Comparison of ENCODE assay signal across 17 mouse cellular contexts in the genomic region with DNA sequence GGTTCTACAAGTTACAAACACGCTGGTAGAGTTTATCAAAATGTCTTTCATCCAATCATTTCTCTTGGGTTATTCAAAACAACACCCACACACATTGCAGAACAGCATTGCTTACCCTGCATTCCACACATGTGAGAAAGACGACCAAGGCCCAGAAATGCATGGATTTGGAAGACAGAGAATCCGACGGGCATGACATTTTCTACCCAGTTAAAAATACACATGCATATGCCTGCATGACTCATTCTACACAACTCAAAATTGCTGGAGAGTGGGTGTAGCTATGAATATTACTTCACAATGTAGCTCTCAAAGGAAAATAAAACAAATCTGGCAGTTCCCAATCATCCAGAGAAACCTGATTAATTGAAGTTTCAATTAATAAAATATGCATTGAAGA. TPM values are rescaled to one million over a fixed set of nuclear protein-coding genes. Genes with fewer than 3 reads are reported as not detected.
A peak's percentile ranks its signal among the peaks of the same experiment; 100 is the strongest.
DNase-seq lines count a peak whose midpoint lies in the region.
"Had no signal": no experiment of that assay in that cellular context is flagged by ENCODE, and none has a peak within 500 bp of the region (broad histone marks: within the 10 kb centered on the region; RNA-seq: fewer than 3 reads in every experiment).

No protein-coding gene starts in this region.

- DNase-seq in right cerebral cortex, adult 18-20 months = peak; percentile 70
- no peak for DNase-seq in right cerebral cortex, postnatal 14 days
- DNase-seq in layer of hippocampus, adult 9-10 months (ENCODE audit: low spot score) = peak; percentile 31
- peak; percentile 45 to 70 for DNase-seq in left cerebral cortex, postnatal 14 days (ENCODE audit: low spot score in 2 of 2)
- no peak for DNase-seq in heart, postnatal 36 days
- no peak for DNase-seq in thymus, postnatal 25 days
- no peak for DNase-seq in retina, embryonic 14.5 days (ENCODE audit: low spot score)
- DNase-seq: adrenal gland, postnatal 25 days; cerebellum, adult 8-10 months; gastrocnemius, postnatal 36 days; heart, postnatal 14 days; lung, embryonic 14.5 days; retina, postnatal 1 day; thymus, postnatal 4 days had no signal

- intact Hi-C loops in left cerebral cortex, postnatal 14 days (cut with DNase I) = no loop called here
- intact Hi-C loops in heart, postnatal 36 days (cut with DNase I) = no loop called here

RNA-seq across cellular contexts. Expression of a gene that starts 41.0 kb away (rescaled TPM):
- total RNA-seq in left cerebral cortex, postnatal 14 days (2021) = 10 to 100 TPM; 74.2 to 78.8 TPM
- total RNA-seq in heart, postnatal 36 days (2021) = not detected
- total RNA-seq: common myeloid progenitor, adult 5-6 weeks; heart, postnatal 14 days; megakaryocyte progenitor cell, adult 5-6 weeks; neutrophil, adult 5-6 weeks had no signal

Comparison
In these comparisons a context has a peak if more than half of its experiments do, and no peak if none do; other contexts are left out.
1. DNase-seq: peak in right cerebral cortex, adult 18-20 months (single experiment), layer of hippocampus, adult 9-10 months (single experiment) and left cerebral cortex, postnatal 14 days (2 of 2); none in right cerebral cortex, postnatal 14 days (single experiment), heart, postnatal 36 days (0 of 2), thymus, postnatal 25 days (single experiment) and retina, embryonic 14.5 days (single experiment).
2. RNA of a gene that starts 41.0 kb away (total RNA-seq): 74.2 to 78.8 TPM in left cerebral cortex, postnatal 14 days; not detected in heart, postnatal 36 days; every median in the first group is over 10 times any median in the second.